Mouse (Mus musculus) kidney, postnatal 4 days (tissue): ENCODE measurements around the gene Acaa1a.
"Not testable (repeated sequence)": the region's sequence is repeated elsewhere in the genome, so short reads cannot be mapped to it uniquely, and the experiment has no call there.

Experiments
- DNase-seq, 2 experiments: peaks; one replicate each; pipeline ENCODE4 v3.0.0; 2021; ENCODE audit warnings: mixed read lengths in 2 of 2

Acaa1a gene

GRCm38 (mm10) chr9:119340212-119340580 lies 720 bp downstream of the Acaa1a start:
- DNase-seq, result no peak

DNA sequence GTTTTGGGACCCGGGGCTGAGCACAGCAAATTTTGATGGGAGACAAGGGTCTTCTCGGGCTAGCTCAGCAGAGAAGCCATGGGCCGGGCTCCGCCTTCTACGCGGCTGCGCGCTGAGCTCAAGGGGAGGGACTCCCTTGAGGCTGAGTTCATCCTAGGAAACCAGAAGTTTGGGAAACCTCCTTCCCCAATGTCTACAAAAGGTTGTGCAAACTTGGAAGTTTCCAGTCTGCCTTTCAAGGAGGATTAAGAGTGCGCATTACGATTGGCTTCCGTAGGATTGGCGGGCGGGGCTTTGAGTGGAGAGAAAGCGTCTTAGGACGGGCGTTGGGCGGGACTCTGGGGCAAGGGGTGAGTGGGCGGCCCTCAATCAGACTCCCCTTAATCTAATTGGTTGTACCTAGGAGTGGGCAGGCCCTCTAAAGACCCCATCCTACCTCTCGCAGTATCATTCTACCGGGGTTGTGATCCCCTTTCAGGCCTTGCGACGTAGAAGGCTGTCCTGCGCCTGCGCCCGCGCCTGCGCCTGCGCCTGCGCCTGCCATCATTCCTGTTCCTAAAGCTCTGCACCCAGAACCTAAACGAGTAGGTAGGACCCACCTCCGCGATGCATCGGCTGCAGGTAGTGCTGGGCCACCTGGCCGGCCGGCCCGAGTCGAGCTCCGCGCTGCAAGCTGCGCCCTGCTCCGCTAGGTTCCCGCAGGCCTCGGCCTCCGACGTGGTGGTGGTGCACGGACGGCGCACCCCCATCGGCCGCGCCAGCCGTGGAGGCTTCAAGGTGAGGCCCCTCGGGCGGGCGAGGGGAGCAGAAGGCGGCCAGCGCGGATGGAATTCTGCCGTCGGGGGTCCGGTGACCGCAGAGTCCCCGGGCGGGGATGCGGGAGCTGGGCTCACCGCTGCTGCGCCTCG lies 1.7 kb downstream of the Acaa1a start, which contains the start of gene Myd88:
TSS of gene Myd88 (minus strand) at position 503 of the 908 bp plus-strand sequence.
- DNase-seq, result peak; percentile 95 to 97

DNA sequence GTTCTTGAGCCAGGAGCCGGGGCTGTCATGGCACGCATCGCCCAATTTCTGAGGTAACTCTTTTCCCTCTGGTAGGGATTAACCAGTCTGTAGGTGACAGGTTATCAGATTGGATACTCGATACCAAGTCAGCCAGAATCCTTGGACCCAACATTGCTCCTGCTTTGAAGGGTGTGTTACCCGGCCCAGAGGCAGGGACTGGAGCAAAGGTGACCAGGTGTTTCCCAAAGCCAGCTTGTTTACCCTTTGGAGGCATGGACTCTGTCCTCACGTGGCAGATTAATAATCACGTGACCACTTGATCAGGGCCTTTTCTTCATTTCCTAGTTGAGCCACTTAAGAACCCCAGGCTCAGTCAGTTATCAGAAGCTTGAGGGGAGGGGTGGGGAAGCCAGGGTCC lies 3.3 kb downstream of the Acaa1a start:
- no peak for DNase-seq

- no peak for DNase-seq
Observed at GRCm38 (mm10) chr9:119346376-119346775, 6.9 kb downstream of the Acaa1a start.

DNA sequence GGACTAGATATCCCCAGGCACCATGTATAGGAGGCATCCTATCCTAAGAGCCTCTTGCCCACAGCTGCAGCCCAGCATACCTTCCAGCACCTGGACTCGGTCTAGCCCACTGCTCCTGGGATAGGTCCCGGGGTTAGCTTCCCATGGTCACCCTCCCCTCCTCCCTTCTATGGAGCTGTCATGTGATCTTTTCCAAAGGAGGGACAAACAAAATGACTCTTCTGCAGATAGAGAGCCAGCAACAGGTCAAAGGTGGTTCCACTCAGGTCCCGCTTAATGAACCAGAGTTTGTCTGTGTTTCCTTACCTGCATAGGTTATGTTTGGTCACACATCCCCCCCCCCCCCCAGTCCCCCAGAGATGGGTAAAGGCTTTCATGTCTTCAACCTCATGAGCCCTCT lies 11.1 kb downstream of the Acaa1a start:
- no peak for DNase-seq

DNA sequence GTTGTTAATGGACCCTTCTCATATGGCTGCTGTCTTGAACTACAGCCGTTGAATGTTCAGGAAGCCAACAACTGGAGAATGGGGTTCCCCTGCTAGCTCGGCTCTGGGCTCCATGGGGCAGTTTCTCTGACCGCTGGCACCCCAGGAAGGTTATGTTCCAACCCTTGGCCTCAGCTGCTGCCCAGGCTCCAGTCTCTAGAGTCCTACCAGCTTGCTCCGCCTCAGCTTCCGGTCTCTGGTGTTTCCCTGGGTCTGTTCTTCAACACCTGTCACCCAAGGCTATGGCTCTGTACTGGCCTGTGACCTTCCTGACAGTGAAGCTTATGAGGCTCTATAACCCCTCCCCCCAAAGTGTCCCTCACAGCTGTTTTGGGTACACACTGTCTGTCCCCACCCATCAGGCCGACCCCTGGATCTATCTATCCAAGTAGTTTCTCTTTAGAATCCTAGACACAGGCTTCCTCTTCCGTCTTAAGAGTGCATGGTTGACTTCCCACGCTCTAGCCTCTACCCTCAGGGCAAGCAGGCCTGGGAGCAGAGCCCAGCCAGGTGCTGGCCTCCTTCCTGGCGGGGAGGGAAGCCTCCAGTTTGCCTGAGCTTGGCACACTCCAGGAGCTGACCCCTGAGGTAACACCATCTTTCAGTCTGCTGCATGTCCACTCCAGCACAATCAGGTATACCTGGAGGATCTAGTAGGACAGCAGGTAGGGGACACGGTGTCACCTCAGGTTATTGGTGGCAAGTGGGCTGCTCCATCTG lies 11.7 kb downstream of the Acaa1a start:
- peak; percentile 19 to 45 for DNase-seq

- peak; percentile 92 to 94 for DNase-seq
Observed at GRCm38 (mm10) chr9:119352060-119352459, 12.6 kb downstream of the Acaa1a start.

DNA sequence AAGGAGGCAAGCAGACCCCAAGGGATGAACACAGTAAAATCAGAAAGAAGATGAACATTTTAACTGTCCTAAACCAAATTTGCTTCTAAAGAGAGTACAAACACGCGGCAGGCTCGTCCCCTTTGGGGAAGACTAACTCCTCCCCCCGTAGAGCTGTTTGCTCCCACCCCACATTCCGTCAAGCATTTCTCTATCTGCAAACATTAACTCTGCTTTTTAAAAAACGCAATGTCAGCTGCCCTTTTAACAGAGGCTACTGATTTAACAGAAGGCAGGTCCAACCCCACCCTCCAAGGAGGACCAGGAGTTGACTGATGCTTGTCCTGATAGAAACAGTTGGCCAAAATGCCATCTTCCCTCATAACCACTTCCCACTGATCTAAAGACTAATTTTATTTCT lies 14.4 kb downstream of the Acaa1a start:
- peak in 1 of 2 experiments; percentile 20 for DNase-seq

GRCm38 (mm10) chr9:119355943-119356342 lies 16.5 kb downstream of the Acaa1a start:
- DNase-seq, result no peak

- DNase-seq, result peak; percentile 97 to 98
Observed at GRCm38 (mm10) chr9:119357331-119358057, 18.0 kb downstream of the Acaa1a start, which contains the start of gene Xylb. TSS of gene Xylb (plus strand) at chr9:119357381.

GRCm38 (mm10) chr9:119358058-119358429 lies 18.6 kb downstream of the Acaa1a start:
- DNase-seq, result peak; percentile 50 to 72

DNA sequence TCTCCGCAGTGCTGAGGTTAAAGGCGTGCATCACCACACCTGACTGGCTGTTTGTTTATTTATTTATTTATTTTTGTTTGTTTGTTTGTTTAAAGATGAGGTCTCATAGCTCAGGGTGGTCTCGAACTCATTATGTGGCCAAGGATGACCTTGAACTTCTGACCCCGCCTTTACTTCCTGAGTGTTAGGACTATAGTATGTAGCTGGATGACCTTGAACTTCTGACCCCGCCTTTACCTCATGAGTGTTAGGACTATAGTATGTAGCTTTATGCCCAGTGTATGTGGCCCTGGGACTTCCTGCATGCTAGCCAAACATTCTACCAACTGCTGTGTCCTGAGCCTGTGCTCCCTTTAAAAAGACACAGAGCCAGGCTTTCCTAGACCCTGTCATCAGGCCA lies 21.9 kb downstream of the Acaa1a start:
- no peak for DNase-seq

DNA sequence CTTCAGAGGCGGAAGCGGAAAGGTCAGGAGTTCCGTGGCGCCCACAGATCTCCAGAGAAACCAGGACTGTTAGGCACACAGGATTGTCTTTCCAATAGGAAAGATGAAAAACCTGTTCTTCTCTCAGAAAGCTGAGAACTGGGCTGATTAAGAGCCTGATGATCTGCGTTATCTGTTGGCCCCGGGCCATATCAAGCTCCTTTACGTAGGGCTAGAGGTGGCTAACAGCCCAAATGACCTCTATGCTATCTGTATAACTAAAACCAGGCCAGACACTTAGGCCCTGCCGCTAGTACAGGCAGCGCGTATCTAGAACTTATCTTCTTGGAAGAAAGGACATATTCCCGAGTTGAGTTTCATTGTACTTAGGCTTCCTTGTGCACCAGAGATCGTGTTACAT lies 23.8 kb downstream of the Acaa1a start:
- DNase-seq, result no peak

GRCm38 (mm10) chr9:119365284-119365683 lies 25.8 kb downstream of the Acaa1a start, which contains the start of gene Slc22a14:
TSS of gene Slc22a14 (minus strand) at chr9:119365553.
- DNase-seq, result peak; percentile 29 to 42

DNA sequence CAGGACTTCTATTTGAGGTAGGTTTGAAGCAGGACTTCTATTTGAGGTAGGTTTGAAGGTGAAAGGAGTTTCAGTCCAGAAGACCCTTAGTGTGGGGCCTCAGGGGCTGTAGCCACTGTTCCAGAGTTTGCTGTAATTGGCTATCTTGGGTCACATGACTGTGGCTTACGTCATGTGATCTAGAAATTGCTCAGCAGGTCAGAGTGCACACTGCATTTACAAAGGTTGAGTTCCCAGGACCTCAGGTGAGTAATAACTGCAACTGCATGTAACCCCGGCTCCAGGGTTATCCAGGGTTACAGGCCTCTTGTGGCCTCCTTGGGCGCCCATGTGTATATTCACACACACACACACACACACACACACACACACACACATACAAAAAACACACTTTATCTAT lies 28.9 kb downstream of the Acaa1a start:
- DNase-seq, result no peak

GRCm38 (mm10) chr9:119370770-119371169 lies 31.3 kb downstream of the Acaa1a start:
- DNase-seq, result not testable (repeated sequence)

GRCm38 (mm10) chr9:119371251-119371650 lies 31.8 kb downstream of the Acaa1a start:
- no peak for DNase-seq

DNA sequence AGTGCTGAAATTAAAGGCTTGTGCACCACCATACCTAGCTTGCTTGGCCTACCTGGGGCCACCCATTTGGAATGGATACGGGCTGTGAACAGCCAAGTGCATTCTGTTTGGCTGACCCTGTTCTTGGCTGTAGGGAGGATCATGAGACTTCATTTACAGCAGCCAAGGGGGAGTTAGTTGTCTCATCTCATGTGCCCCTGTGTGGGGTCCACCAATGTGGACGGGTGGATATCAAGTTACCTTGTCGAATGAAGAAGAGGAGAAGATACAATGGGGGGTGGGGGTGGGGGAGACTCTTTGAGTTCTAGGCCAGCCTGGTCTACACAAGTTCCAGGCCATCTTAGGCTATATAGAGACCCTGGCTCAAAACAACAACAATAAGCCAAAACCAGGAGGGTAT lies 35.5 kb downstream of the Acaa1a start:
- no peak for DNase-seq

- DNase-seq, result no peak
Observed at GRCm38 (mm10) chr9:119375556-119375955, 36.1 kb downstream of the Acaa1a start.

DNA sequence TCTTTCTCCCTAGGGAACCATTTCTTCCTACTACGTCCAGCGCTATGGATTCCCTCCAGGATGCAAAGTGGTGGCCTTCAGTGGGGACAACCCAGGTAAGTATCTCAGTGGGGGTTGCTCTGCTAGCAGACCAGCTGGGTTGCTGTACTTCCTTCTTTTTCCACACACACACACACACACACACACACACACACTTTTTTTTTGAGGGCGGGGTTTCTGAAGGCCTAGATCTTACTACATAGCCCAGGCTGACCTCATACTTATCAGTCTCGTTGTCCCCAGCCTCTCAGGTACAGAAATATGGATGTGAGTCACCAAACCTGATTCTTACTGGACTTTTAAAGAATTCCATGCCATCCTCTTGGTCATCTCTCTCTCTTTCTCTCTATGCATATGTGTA lies 38.8 kb downstream of the Acaa1a start:
- no peak for DNase-seq

GRCm38 (mm10) chr9:119382603-119383002 lies 43.1 kb downstream of the Acaa1a start:
- DNase-seq, result no peak

DNA sequence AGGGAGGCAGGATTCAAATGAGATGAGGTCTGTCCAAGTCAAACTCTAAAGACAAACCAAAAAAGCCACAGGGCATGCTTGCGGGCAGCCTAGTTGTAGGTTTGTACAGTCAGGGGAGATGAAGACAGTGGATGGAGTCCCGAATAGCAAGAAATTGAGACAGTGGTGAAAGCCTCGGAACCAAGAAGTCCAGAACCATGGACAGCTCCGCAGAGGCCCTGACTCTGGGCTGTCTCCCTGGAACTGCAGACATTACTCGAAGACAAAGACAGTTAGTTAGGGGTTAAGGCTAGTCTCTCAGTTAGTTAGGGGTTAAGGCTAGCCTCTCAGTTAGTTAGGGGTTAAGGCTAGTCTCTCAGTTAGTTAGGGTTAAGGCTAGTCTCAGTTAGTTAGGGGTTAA lies 49.5 kb downstream of the Acaa1a start:
- DNase-seq, result peak; percentile 72 to 73

DNA sequence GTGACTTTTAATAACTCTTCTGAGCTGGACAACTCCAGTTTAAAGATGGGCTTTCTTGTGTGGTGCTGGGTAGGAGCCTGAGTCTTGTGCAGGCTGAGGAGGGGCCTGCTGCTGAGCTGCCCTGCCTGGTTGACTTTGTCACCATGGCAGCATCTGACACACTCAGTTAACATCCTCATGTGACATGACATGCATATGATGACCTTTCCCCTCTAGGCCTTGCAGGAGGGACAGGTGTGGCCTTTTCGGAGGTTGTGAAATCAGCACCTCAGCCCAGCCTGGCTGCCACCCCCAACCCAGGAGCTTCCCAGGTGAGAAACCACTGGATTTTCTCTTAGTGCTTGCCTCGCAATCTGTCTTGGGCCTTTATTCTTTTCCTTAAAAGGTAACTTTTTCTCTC lies 50.7 kb downstream of the Acaa1a start:
- DNase-seq, result no peak
